Mouse (Mus musculus): ENCODE results near the gene Slc39a8.

- TF ChIP-seq POLR2A (IDR thresholded peaks at IDR 0.05; ENCODE audit: control insufficient read depth, low read depth, low read length) (no peak), CTCF (IDR thresholded peaks at IDR 0.05; ENCODE audit: control insufficient read depth, insufficient read depth, insufficient replicate concordance, low read depth, low read length) (no peak)
Measured at GRCm38 (mm10) chr3:135872325-135872724, 47.2 kb downstream of the Slc39a8 start.
